Mouse (Mus musculus) midbrain, postnatal 0 days (tissue): ENCODE results near the gene Simc1. TPM values are rescaled to one million over a fixed set of nuclear protein-coding genes. Genes with fewer than 3 reads are reported as not detected.

Experiments
- ATAC-seq: fragments of 200-750 bp; cut with Nextera tagmentation; 2 replicates; pipeline ENCODE4 v1.8.0; 2017; ENCODE audit warnings: moderate number of reproducible peaks, mild to moderate bottlenecking, moderate TSS enrichment, moderate library complexity; ENCODE audit not compliant: low FRiP score
- DNase-seq: peaks from one replicate; pipeline ENCODE4 v3.0.0-alpha.2; 2015; ENCODE audit warnings: low spot score
- H3K27ac ChIP-seq: fragments of 300-500 bp; sonication (generic); 2 replicates; pipeline ENCODE4 v1.5.1; 2014; ENCODE audit warnings: low read depth, mild to moderate bottlenecking, low read length, mixed read lengths
- H3K27me3 ChIP-seq: fragments of 300-500 bp; sonication (generic); 2 replicates; pipeline ENCODE4 v1.6.1; 2014; ENCODE audit warnings: low read length, control low read depth, mixed read lengths; ENCODE audit not compliant: insufficient read depth
- H3K36me3 ChIP-seq: fragments of 300-500 bp; sonication (generic); 2 replicates; pipeline ENCODE4 v1.6.1; 2014; ENCODE audit warnings: low read length, control low read depth, mixed read lengths; ENCODE audit not compliant: insufficient read depth
- H3K4me1 ChIP-seq: fragments of 300-500 bp; sonication (generic); 2 replicates; pipeline ENCODE4 v1.6.1; 2014; ENCODE audit warnings: mild to moderate bottlenecking, control low read depth, antibody characterized with exemption, low read length, mixed read lengths; ENCODE audit not compliant: insufficient read depth
- H3K4me2 ChIP-seq: fragments of 300-500 bp; sonication (generic); 2 replicates; pipeline ENCODE4 v1.6.1; 2014; ENCODE audit warnings: low read depth, mild to moderate bottlenecking, low read length, mixed read lengths; ENCODE audit not compliant: poor library complexity, severe bottlenecking
- H3K4me3 ChIP-seq: fragments of 300-500 bp; sonication (generic); 2 replicates; pipeline ENCODE4 v1.5.1; 2014; ENCODE audit warnings: low read depth, mild to moderate bottlenecking, low read length, moderate library complexity
- H3K9ac ChIP-seq: fragments of 300-500 bp; sonication (generic); replicated peaks from 2 replicates; pipeline ENCODE4 v1.6.1; 2014; ENCODE audit warnings: mild to moderate bottlenecking, low read length, moderate library complexity, mixed read lengths; ENCODE audit not compliant: poor library complexity, severe bottlenecking
- H3K9me3 ChIP-seq: fragments of 300-500 bp; sonication (generic); 2 replicates; pipeline ENCODE4 v1.6.1; 2016; ENCODE audit warnings: low read length, control low read depth
- CTCF ChIP-seq: IDR thresholded peaks from 2 replicates; pipeline ENCODE4 v1.5.1; 2016; ENCODE audit warnings: antibody characterized with exemption, mild to moderate bottlenecking
- WGBS: fragments of 180-500 bp; shearing (Covaris S2); extraction: QIAGEN DNeasy Blood & Tissue Kit; methylation state at CpG from one replicate; pipeline ENCODE4 v1.1.7; 2014; 5-methylcytosine and 5-hydroxymethylcytosine counted together
- polyA plus RNA-seq: library from polyadenylated mRNA; unstranded; fragments of >200 nt; fragmentation: Nextera tagmentation; extraction: Ambion mirVana; gene quantifications from 2 replicates; pipeline ENCODE4 v1.2.1, GENCODE M21; 2015
- total RNA-seq: library from RNA; depleted of rRNA; stranded (reverse); fragments of >200 nt; gene quantifications from 2 replicates; pipeline ENCODE4 v1.2.3, GENCODE M21; 2014

Gene Simc1
- total and polyA plus RNA-seq, 2 experiments from 2014 or later: 10.2 to 23.6 TPM

- no peak overlapping the region for H3K4me3 ChIP-seq
- ATAC-seq: no peak
- H3K27ac ChIP-seq: no peak overlapping the region
Measured at GRCm38 (mm10) chr13:54471967-54472366, 31.6 kb upstream of the Simc1 start.

GRCm38 (mm10) chr13:54474996-54475395 is 28.6 kb upstream of the Simc1 start:
- ATAC-seq: no peak

More at GRCm38 (mm10) chr13:54471967-54472366, 31.6 kb upstream of the Simc1 start:
- DNase-seq: no peak
- no peaks in the 10 kb centered on the region for H3K36me3 ChIP-seq
- no peaks in the 10 kb centered on the region for H3K9me3 ChIP-seq
- no peak overlapping the region for H3K4me2 ChIP-seq
- 79% methylated on average over 4 of the region's 4 CpGs for WGBS
- TF ChIP-seq CTCF: no peak
- 0 out of 2 replicates have a peak, but pooled peaks cover 6% of the 10 kb centered on the region for H3K4me1 ChIP-seq
- no peak overlapping the region for H3K9ac ChIP-seq
- H3K27me3 ChIP-seq: no peaks in the 10 kb centered on the region

GRCm38 (mm10) chr13:54475702-54476101 is 27.9 kb upstream of the Simc1 start:
- no peak overlapping the region for H3K4me3 ChIP-seq
- H3K9me3 ChIP-seq: no peaks in the 10 kb centered on the region
- H3K27me3 ChIP-seq: no peaks in the 10 kb centered on the region
- no peak overlapping the region for H3K9ac ChIP-seq
- no peaks in the 10 kb centered on the region for H3K4me1 ChIP-seq
- no peak for DNase-seq
- no peak for TF ChIP-seq CTCF
- WGBS: 76% methylated on average over 5 of the region's 5 CpGs
- H3K36me3 ChIP-seq: no peaks in the 10 kb centered on the region
- H3K27ac ChIP-seq: no peak overlapping the region
- no peak for ATAC-seq
- H3K4me2 ChIP-seq: no peak overlapping the region

More at GRCm38 (mm10) chr13:54474996-54475395, 28.6 kb upstream of the Simc1 start:
- Histone ChIP-seq H3K4me2 (no peak overlapping the region), H3K4me1 (no peaks in the 10 kb centered on the region), H3K27ac (no peak overlapping the region), H3K36me3 (no peaks in the 10 kb centered on the region), H3K9me3 (no peaks in the 10 kb centered on the region), H3K27me3 (no peaks in the 10 kb centered on the region), H3K4me3 (no peak overlapping the region), H3K9ac (no peak overlapping the region)
- WGBS: 61% methylated on average over 2 of the region's 2 CpGs
- no peak for DNase-seq
- TF ChIP-seq CTCF: no peak

- no peak for ATAC-seq
- Histone ChIP-seq H3K27me3 (no peaks in the 10 kb centered on the region), H3K36me3 (no peaks in the 10 kb centered on the region), H3K4me2 (no peak overlapping the region), H3K27ac (no peak overlapping the region), H3K9me3 (no peaks in the 10 kb centered on the region), H3K4me3 (no peak overlapping the region), H3K9ac (no peak overlapping the region), H3K4me1 (no peaks in the 10 kb centered on the region)
- peak; percentile 56 for DNase-seq
- TF ChIP-seq CTCF: no peak
- WGBS: 57% methylated on average over 3 of the region's 3 CpGs
Measured at GRCm38 (mm10) chr13:54479286-54479685, 24.3 kb upstream of the Simc1 start.

- Histone ChIP-seq H3K4me3 (no peak overlapping the region), H3K9ac (no peak overlapping the region), H3K4me1 (no peaks in the 10 kb centered on the region), H3K9me3 (no peaks in the 10 kb centered on the region), H3K36me3 (no peaks in the 10 kb centered on the region), H3K4me2 (no peak overlapping the region), H3K27ac (no peak overlapping the region), H3K27me3 (no peaks in the 10 kb centered on the region)
- no peak for DNase-seq
- TF ChIP-seq CTCF: no peak
- ATAC-seq: no peak
- 92% methylated on average over 14 of the region's 14 CpGs for WGBS
Measured at GRCm38 (mm10) chr13:54481498-54481897, 22.1 kb upstream of the Simc1 start.

GRCm38 (mm10) chr13:54490411-54490810 is 13.2 kb upstream of the Simc1 start:
- Histone ChIP-seq H3K4me3 (no peak overlapping the region), H3K9ac (no peak overlapping the region), H3K27me3 (no peaks in the 10 kb centered on the region), H3K4me2 (no peak overlapping the region), H3K4me1 (no peaks in the 10 kb centered on the region), H3K9me3 (no peaks in the 10 kb centered on the region), H3K27ac (no peak overlapping the region), H3K36me3 (no peaks in the 10 kb centered on the region)
- DNase-seq (no peak), ATAC-seq (no peak)
- WGBS: 87% methylated on average over 5 of the region's 5 CpGs
- TF ChIP-seq CTCF: no peak
